Mouse (Mus musculus) spleen, adult 2 months (tissue): ENCODE measurements around the gene Maml2.

Source experiments
- CTCF ChIP-seq: fragments of 200-500 bp; IDR thresholded peaks from 2 replicates; pipeline ENCODE4 v1.5.1; 2011; ENCODE audit warnings: mild to moderate bottlenecking, inconsistent platforms; ENCODE audit not compliant: insufficient read depth, insufficient read length, insufficient replicate concordance; ENCODE audit errors: extremely low read depth
- POLR2A ChIP-seq: fragments of 200-500 bp; IDR thresholded peaks from 2 replicates; pipeline ENCODE4 v1.6.1; 2011; ENCODE audit warnings: low read depth, low read length, inconsistent platforms

GRCm38 (mm10) chr9:13645153-13645552 is 347.4 kb downstream of the Maml2 start:
- TF ChIP-seq CTCF (no peak), POLR2A (no peak)
